Mouse (Mus musculus) neural tube, embryonic 10.5 days (tissue): ENCODE data around the gene Gclm.
A peak's percentile ranks its signal among the peaks of the same experiment; 100 is the strongest.
"Not testable (repeated sequence)": the region's sequence is repeated elsewhere in the genome, so short reads cannot be mapped to it uniquely, and the experiment has no call there.

ENCODE experiments used
- DNase-seq: peaks from one replicate; pipeline ENCODE4 v3.0.0-alpha.2; 2017; ENCODE audit warnings: low spot score; ENCODE audit errors: extremely low spot score

The Gclm gene

DNA sequence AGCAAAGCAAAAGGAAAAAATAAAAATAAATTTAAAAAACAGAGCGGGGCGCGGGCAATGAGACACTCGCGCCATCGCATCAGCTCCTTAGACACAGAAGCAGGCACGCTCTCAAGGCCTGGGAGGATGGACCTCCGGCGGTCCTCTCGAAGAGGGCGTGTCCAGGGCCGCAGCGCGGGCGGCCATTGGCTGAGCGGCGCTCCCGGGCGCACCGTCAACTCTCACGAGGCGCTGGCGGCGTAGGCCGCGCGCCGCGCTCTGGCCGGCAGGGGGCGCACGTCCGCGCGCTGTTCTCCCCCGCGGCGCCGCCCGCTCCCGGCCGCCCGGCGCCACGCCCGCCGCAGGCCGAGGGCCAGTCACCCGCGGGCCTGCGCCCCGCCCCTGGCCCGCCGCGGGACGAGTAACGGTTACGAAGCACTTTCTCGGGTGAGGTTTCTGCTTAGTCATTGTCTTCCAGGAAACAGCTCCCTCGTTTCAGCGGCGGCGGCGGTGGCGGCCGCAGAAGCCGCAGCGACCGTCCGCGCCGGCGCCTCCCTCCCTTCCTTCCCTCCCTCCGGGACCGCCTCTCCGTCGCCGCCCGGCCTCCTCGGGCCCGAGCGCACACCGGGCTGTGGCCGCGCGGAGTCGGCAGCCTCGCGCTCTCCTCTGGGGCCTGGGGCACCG, at the start of gene Gclm:
TSS of gene Gclm (plus strand) at position 343 of the 663 bp plus-strand sequence.
- DNase-seq = peak; percentile 88

DNA sequence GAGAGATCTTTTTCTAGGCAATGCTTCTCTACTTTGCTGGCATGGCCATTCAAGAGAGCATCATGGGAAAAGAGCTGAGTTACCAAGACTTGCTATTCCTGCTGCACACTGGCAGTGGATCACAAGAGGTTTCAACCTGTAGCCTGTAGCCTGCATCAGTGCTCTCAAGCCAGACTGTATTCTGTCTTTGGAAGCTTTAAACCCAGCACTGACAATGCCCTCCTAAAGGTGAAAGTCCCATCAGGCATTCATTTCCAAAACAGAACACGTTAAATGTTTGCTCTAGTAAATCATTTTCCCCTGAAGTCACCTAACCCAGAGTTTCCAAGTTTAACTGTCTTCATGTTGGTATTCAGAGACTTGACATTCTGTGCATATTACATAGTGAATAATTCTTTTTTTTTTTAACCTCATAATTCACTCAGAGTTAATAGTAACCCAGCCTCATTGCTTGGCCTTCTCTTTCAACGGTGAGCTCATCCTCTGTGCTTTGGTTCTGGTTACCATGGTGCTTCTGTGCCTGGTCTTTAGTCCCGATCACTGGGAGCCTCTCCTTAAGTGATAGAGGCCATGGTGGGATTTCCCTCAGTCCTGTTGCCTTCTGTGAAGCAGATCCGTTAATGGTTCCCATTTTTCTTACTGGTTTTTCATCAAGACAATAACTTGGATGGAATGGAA, 48.6 kb upstream of the Gclm start:
- DNase-seq = no peak

DNA sequence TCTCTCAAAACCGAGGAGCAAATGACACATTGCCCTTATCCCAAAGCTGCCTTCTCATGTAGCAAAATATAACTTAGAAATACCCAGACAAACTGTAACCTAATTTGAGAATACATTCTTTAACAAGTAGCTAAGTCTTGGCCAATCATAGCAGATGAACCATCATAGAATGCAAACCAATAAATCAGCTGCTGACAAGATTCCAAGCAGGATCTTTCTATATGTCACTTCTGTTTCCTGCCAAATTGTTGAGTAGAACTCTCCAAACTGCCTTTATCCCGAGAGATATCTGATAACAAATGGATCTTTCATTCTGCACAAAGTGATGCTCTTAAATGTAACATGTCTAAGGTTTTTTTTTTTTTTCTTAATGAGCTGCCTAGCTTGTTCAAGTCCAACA, 46.8 kb upstream of the Gclm start:
- no peak for DNase-seq

DNA sequence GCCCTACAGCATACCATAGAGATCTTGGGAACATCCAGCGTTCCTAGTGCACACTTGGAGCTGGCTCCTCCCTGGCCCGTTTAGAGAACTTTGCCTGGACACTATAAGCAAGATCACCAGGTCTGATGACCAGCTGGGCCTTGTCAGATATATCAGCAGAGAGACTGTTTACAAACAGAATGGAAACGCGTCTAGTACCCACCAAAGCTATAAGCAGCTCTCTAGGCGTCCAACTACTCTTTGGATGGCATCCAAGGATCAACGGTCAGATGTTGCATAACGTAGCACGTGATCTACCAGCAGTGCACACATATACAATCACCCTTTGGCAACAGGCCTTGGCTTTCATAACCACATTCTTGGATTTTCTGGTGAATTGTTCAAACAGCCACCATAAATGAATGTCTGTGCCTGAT, 46.4 kb upstream of the Gclm start:
- no peak for DNase-seq

DNA sequence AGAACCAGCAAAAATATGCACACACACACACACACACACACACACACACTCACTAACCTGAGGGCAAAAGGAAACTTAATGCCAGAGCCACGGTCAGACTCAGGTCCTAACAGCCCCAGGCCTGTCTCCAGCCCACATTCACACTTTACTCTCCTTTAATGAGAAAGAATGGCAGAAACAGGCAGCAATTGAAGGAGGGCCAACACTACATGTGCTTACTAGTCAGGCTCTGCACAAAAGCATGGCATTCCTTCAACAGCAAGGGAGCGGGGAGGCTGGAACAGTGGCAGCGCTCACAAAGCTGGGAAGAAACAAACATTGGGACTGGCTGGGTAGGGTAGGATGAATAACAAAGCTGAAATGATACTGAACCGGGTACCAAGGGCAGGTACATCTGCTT, 45.8 kb upstream of the Gclm start:
- DNase-seq = no peak

DNA sequence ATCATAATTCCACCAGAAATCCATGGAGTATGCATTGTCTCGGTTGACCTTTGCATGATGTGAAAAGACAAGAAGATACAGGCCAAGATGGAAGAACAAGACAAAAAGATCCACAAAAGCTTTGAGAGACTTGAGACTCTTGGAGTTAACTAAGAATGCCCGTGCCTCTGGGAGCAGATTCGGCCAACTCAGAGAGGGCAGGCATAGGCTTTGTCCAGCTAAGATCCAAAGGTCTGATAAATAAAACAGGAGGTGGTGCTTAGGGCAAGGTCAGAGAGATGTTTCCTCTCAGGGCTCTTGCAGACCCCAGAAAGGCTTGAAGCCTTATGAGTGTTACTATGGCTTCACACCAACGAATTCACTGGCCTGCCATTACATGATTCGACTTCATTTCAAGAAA, 45.3 kb upstream of the Gclm start:
- no peak for DNase-seq

DNA sequence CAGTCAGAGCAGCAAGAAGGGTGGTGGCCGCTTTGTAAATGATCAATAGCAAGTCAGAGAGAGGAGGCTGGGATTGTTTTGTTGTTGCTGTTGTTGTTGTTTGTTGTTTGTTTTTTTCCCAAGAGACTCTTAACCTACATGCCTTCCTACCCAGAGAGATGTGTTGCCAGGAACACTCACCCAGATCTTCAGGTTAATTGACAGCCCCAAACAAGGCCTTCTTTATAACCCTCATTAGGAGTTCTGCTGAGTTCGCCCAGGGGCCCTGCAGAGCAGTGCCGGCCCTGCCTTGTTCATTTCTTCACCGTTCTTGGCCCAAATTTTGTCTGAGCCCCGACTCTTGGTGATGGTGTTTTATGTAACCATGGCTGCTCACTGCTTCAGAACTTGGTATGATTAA, 44.9 kb upstream of the Gclm start:
- DNase-seq = no peak

DNA sequence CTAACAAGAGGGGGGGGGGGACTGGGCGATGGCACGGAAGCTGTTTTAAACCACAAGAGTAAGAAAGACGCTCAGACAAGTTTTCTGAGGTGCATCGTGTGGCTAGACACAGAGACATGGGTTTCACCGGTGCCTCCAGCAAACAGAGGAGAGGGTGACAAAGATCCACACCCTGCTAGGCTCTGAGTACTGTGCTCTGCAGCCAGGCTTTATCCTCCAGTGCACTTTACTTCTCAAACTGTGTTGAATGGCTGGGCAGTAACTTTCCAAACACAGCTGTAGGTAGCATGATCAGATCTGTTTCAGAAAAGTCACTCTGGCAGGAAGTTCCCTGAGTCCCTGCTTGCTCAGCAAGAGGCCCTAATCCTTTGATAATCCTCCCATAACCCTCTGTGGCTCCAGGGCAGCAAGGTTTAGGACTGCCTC, 43.0 kb upstream of the Gclm start:
- no peak for DNase-seq

DNA sequence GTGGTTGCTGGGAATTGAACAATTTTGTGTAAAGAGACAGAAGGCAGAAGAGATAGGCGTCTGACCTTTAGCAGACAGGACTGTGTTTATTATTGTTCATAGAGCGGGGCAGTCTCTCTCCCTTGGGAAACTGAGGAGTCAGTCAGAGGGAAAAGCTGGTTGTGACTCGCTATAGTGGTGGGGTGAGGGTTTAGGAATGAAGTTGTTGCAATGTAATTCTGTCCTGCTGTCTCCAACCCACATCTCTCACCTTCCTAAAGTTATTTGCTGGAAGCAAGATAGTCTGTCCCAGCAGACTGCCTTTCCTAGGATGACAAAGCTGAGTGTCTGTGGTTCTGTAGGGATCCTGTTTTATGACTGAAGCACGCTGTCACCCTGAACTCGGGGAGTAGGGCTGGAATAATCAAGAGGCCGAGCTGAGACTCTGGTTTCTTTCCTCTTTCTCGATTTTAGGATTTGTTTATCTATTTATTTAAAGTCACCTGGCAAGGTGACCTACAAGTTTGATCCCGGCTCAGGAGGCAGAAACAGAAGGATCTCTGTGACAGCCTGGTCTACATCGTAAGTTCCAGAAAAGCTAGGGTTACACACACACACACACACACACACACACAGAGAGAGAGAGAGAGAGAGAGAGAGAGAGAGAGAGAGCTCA, 41.6 kb upstream of the Gclm start:
- no peak for DNase-seq

DNA sequence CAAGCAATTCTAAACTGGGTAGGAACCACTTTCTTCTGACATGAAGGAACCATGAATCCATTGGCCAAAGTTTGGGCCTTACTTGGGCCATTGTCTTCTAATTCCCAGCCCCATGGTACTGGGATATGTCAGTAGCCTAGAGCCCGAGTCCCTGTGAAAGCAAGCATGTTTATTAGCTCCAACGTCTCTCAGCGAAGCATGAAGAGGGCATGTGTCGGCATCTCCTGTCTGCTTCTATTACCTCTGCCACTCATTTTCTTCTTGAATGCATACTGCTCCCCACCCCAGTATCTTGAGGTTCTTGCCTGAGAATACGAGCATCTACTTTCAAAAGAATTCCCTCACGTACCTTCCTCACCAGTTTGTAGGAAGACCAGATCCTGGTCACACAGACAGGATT, 39.6 kb upstream of the Gclm start:
- no peak for DNase-seq

DNA sequence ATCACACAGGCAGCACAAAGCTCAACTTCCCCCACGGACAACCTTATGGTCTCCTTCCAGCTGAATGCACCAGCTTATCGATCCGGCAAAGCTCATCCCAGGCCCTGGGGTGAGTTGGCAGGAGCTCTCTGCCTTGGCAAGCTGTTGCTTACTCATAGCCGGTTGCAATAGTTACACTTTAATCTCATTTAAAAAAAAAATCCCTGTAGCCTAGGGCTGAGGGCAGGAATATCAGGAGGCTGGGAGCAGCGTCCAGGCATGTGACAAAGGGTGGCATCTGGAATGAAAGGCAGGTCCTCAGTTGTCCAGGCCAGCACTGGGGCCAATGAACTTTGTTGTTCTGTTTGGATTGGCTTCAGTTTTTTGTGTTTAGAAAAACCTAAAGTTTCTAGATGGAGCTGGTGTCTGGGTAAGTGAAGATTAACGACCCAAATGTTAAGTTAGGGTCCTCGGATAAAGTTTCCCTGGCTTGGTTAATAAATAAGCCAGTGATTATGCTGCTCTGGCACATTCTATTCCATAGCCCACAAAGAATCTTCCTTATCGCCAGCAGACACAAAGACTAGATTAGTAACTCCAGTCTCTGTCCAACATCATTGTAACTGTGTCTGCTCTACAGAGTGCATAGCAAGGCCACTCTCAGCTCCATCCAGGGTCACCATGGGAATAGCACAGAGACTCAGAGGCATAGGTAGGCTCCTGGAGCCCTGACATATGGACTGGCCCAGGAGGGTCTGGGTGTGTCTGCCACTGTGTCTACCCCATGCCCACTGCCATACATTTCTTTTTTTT, 38.9 kb upstream of the Gclm start:
- no peak for DNase-seq

DNA sequence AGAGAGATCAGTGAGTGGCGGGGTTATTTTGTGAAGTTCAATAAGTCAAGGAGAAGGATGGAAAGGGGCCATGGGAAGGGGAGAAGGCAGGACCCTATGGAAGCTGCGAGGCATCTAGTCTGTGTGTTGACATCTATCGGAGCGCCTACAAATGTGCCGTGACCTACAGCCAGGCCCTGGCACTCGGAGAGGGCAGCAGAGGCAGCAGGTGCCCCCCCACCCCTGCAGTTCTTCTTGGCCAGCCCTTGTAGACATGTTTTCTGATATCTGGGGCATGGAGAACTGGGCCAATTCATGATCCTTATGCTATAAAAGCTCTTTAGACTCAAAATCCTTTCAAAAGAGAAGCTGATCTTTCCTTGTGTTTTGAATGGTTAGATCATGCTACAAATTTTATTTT, 37.6 kb upstream of the Gclm start:
- DNase-seq = no peak

DNA sequence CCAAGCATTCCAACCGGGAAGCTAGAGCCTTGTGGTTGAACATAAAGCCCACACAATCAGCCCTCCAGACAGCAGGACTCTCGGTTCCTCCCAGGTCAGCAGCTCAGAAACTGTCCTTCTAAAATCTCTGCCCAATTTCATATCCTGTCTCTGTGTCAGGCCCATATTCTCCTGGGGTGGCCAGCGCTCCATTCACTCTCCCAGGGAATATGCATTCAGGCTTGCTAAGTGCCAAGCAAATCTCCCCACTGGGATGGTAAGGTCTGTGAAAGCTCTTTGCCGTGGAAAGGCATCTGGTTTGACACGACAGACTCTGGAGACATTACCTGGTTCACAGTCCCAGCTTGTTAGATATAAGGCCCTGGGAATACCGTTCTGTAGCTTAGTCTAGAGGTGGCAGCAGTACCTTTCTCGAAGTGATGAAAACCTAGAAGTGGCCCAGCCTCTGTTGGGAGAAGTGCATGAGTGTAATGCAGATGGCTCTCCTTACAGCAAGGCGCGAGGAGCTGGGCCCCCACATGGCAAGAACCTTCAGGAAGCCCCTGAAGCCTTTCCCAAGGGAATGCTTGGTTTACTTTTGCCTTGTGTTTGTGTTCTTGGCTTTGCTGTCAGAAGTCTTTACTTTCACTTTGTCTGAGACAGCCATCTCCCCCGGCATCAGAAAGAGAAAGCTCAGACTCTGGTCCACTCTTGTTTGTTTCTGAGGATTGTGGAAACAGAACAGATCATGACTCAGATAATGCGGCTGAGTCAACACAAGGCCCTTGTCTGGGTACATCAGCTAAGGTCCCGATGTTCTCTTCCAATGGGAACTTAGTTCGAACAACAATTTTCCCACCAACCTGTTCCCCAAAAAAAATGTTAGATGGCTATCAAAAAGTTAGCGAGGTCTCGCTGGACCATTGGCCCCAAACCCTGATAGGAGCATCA, 36.8 kb upstream of the Gclm start:
- no peak for DNase-seq

DNA sequence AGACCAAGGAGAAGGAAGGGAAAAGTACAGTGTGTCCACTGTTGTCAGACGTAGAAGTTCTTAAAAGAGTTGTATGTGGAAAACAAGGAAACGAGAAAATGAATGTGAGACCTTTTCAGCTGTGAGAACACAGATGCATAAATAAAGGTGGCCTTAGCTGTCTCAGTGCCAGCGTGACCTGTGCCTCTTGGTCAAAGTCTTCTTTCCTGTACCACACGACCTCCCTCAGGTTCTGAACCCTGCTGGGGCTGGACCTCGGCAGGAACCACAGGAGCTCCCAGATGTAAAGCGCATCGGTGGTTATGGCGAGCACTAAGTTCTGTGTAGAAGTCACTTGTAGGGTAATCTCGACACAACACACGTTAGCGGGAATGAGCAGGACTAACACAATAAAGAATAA, 35.8 kb upstream of the Gclm start:
- DNase-seq = no peak

DNA sequence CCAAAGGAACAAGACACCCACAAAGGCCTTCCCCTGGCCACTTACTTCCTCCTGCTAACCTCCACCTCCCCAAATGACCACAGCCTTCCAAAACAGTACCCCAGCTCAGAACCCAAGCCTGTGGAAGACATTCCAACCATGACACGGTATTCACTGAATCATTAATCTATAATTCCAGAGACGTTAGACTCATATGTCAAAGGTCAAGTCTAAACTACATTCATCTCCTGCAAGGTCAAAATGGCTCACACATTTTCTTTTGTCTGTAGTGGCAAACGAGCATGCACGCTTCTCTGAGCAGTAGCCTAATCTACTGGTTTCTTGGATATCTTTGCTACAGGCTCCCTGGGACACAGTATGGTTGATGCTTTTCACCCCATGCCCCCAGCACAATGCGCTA, 34.9 kb upstream of the Gclm start:
- no peak for DNase-seq

DNA sequence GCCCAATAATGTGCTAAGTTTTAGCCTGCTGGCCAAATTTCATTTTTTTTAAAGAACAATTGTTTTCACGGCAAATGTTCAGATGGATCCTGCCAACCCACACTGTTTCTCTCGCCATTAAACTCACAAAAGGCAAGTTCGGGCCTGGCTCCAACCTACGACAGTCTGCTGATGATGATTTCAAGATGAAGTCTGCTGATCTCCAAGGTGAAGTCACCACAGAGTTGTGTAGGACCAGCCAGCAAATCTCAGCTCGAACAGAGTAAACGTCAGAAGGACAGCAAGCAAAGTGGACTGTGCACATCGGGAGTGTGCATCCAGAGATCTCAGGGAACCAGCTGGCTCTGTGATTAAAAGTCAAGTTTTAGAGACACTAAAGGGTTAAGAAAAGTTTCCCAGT, 34.5 kb upstream of the Gclm start:
- DNase-seq = no peak

DNA sequence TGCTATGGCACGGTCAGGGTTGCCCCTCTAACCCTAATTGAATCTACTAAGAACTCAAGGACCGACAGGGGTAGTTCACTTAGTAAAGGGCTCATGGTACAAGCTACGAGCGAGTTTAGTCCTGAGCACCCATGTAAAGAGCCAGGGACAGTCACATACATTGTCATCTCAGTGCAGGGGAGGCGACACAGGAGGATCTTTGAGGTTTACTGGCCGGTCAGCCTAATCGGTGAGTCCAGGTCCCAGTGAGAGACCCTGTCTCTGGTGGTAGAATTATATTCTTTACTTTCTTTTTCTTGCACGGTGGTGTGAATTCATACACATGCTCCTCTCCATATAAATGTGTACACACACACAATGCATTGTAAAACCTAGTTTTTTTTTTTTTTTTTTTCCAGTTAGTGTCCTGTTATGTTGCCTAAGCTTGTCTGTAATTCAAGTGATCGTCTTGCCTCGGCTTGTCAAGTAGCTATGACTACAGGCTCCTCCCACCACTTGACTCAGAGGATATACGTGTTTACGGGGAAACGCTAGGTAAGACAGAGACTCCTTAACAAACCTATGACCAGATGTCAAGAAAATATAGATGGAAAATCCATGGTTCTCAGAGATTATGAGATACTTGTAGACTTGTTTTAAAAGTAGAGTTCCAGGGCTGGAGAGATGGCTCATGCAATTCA, 33.8 kb upstream of the Gclm start:
- DNase-seq = no peak

DNA sequence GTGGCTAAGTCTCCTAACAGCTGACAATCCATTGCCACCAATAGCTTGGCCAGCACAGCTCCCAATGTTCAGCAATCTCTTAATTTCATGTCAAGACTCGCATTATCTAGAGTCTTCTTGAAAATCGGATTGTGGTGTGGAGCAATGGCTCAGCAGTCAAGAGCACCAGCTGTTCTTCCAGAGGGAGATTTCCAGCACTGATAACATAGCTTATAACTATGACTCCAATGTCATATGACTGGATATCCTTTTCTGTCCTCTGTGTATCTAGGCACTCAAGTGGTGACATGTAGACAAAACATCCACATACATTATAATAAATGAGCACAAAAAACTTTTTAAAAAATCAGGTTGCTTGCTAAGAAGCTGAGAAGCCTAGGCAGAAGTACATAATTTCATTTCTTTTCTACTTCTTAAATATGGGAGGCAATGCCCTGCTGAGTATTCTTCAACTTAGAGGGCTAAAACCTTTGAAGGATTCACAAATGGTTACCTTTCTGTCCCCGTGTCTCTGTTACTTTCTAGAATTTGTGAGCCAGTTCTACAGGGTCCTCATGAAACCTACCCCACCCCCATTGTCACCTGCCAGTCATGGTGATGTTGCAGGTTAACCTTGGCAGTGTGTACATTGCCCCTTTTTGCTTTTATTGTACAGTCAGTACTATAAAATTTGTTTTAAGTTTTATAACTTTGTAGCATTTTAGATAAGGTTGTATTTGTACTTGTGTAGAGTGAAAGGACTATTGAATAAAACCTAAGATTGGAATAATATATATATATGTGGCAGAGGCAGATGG, 23.9 kb upstream of the Gclm start:
- no peak for DNase-seq

DNA sequence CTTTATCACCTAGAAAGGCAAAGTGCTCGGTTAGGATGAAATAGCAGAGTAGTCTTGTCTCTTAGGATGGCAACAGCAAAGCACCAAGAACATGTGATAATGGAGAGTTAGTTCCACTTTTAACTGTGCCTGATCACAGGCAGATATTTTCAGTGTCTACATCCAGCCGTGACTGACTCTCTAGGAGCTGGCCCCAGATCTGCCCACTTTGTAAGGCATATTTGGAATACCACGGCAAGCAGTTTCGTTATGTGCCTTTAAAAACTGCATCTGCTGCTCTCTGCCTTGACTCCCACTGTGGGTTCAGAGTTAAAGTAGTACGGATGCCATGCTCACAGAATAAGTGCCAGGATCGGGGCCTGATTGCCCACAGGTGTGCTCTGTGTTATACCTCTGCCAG, 18.4 kb upstream of the Gclm start:
- DNase-seq = not testable (repeated sequence)

DNA sequence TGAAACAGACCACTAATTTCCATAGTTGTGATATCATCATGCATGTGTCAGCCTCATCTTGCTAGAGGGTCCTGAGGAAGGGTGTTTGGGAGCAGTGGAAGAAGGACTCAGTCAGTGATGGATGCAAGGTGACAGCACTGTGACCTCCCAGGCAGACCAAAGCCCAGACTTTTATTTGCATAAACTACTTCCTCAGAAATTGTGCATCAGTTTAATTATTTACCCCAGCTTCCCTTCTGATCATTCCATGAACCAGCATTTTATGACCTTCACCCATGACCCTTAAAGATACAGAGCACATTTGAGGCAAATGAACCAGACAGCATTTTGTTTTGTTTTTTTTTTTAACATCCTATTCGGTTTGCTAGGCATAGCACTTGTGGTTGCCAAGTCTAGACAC, 9.6 kb upstream of the Gclm start:
- DNase-seq = no peak
